ENCODE assay signal across 19 mouse cellular contexts in genomic region chr12:71456900-71457299, GRCm38 (mm10).
"Had no signal": no experiment of that assay in that cellular context is flagged by ENCODE, and none has a peak within 500 bp of the region (broad histone marks: within the 10 kb centered on the region; RNA-seq: fewer than 3 reads in every experiment).

No protein-coding gene starts in this region.

- H3K36me3 ChIP-seq: liver, embryonic 13.5 days; midbrain, embryonic 10.5 days; midbrain, embryonic 13.5 days; neural tube, embryonic 13.5 days had no signal

- H3K9me3 ChIP-seq: liver, embryonic 13.5 days; midbrain, embryonic 10.5 days; midbrain, embryonic 13.5 days; neural tube, embryonic 13.5 days had no signal

- H3K4me2 ChIP-seq: liver, embryonic 13.5 days; midbrain, embryonic 13.5 days; neural tube, embryonic 13.5 days had no signal

- DNase-seq: layer of hippocampus, adult 9-11 months; layer of hippocampus, postnatal 36 days; liver, embryonic 13.5 days; lung, postnatal 10 days; retina, postnatal 1 day; right cerebral cortex, postnatal 25 days; thymus, adult 18-20 months; thymus, postnatal 36 days had no signal

- H3K9ac ChIP-seq: liver, embryonic 13.5 days; midbrain, embryonic 13.5 days; neural tube, embryonic 13.5 days had no signal

- H3K4me1 ChIP-seq: liver, embryonic 13.5 days; megakaryocyte, embryonic 14.5 days had no signal

- H3K27me3 ChIP-seq: liver, embryonic 13.5 days; midbrain, embryonic 13.5 days; neural tube, embryonic 13.5 days had no signal

- H3K27ac ChIP-seq: hindbrain, postnatal 0 days; layer of hippocampus, adult 2 months; left cerebral cortex, adult 2 months; liver, embryonic 13.5 days; midbrain, embryonic 10.5 days; midbrain, embryonic 13.5 days; neural tube, embryonic 13.5 days had no signal

- H3K4me3 ChIP-seq: layer of hippocampus, adult 2 months; left cerebral cortex, adult 2 months; liver, embryonic 13.5 days; megakaryocyte, embryonic 14.5 days; midbrain, embryonic 10.5 days; midbrain, embryonic 13.5 days; myocyte; neural tube, embryonic 13.5 days had no signal

- ATAC-seq: hindbrain, postnatal 0 days; inflammation-experienced regulatory T-cells, adult 6 months; intestine, embryonic 16.5 days; midbrain, embryonic 13.5 days; midbrain, embryonic 16.5 days had no signal
